Mouse (Mus musculus) kidney, postnatal 25 days (tissue): ENCODE measurements around the gene Phf21a.

Source experiments
- DNase-seq, 2 experiments: peaks; one replicate each; pipeline ENCODE4 v3.0.0; 2021; ENCODE audit warnings: mixed read lengths in 2 of 2

Phf21a gene

GRCm38 (mm10) chr2:92092817-92093216, at the start of gene Phf21a:
Gene Phf21a, plus strand, starts transcription at chr2:92093117.
- DNase-seq: no peak

GRCm38 (mm10) chr2:92043285-92043684, 49.6 kb upstream of the Phf21a start:
- DNase-seq: no peak

DNA sequence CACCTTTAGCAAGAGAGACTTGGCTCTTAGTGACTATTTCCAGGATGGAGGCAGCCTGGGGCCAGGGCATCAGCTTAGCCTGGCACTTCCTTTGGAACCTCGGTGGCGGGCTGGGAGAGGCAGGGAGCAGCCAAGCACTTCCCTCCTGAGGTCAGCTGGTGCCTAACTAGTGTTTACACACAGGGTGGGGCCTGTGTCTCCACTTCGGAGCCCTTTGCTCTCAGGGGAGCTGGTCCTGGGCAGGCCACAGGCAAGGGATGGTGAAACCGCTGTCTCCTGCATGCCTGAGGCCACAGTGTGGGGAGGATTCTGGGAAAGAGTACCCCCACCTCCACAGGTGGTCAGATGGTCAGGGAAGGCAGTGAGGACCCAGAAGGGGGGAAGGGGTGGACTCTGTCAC, 45.3 kb upstream of the Phf21a start:
- no peak for DNase-seq

GRCm38 (mm10) chr2:92048034-92048690, 44.8 kb upstream of the Phf21a start:
- no peak for DNase-seq

- DNase-seq: no peak
Observed at GRCm38 (mm10) chr2:92052188-92052587, 40.7 kb upstream of the Phf21a start.

- no peak for DNase-seq
Observed at GRCm38 (mm10) chr2:92052754-92053153, 40.2 kb upstream of the Phf21a start.

DNA sequence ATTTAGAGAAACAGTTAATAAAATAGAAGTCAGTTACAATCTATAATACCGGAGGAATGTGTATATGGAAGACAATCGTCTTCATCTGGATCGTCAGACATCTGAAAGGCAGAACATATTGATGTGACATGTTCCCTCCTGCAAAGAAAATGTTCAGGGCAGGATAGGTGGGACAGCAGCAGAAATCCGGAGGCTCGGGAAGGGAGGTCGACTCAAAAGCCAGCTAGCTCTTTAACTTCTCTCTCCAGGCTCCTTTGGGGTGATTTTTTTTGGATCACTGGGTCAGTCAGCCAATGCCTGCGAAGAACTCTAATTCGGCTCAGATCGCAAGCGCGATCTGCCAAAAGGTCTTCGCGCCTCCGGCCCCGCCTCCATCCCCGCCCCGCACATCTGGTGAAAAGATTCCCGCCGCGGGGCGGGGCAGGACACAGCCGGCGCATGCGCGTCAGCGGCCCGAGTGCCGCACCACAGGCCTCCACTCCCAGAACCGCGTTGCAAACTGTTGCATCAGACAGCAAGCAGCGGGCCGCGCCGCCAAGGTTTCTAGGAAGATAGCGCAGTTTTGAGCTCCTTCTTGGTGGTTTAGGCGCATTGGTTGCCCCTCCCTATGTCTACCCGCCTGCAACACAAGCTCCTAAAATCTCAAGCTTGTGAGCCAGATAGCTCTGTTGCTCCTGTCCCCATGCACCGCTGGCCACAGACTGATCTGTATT, 37.7 kb upstream of the Phf21a start:
- peak; percentile 91 to 94 for DNase-seq

DNA sequence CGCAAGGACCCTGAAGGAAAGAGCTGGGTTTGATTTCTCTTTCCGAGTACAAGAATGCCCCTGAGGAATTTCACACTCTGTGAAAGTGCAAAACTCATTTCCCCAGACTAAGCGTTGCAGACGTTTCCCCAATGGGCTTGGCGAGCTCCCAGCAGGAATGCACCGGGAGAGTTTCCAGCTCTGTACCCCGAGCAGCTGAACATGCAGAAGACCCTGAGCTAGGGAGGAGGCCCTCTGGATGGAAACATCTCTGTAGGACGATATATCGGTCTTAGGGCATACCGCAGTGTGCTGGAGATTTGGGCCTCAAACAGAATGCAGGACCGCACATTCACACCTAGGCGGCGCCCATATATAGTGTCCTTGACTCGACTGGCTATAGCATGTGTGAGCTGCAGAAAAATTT, 37.1 kb upstream of the Phf21a start:
- peak; percentile 68 for DNase-seq

GRCm38 (mm10) chr2:92056760-92057159, 36.2 kb upstream of the Phf21a start:
- DNase-seq: no peak

DNA sequence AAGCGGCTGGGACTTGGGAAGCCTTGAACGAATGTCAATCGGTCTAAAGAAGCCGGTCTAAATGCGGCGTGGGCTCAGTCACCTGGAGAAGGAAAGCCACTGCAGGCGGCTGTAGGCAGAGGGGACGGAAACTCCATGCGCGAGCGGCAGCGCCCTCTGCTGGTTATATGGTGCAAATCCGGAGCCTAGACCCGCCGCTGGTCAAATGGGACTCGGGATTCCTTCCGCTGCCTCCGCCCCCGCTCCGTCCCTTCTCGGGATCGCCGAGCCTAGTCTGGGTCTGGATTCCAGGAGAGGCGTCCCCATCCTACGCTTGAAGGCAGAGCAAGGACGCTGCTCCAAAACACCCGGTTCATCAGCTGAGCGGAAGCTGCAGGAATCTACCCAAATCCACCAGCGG, 34.4 kb upstream of the Phf21a start:
- DNase-seq: peak; percentile 91 to 92

DNA sequence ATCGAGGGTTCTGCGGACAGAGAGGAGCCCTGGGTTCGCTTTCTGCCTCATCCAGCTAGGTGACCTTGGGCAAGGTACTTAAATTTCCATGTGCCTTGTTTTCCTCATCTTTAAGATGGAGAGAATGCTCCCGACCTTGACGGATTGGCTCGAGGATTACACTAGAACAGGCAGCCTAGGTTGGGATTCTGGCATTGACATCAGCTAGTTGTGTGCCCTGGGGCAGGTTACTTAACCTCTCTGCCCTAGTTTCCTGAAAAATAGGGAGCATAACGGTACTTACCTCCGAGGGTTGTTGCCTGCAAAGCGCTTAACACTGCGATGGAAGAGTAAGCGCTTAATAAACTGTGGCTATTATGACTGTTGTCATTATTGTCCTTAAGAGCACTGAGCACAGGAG, 34.0 kb upstream of the Phf21a start:
- DNase-seq: peak in 1 of 2 experiments; percentile 33

DNA sequence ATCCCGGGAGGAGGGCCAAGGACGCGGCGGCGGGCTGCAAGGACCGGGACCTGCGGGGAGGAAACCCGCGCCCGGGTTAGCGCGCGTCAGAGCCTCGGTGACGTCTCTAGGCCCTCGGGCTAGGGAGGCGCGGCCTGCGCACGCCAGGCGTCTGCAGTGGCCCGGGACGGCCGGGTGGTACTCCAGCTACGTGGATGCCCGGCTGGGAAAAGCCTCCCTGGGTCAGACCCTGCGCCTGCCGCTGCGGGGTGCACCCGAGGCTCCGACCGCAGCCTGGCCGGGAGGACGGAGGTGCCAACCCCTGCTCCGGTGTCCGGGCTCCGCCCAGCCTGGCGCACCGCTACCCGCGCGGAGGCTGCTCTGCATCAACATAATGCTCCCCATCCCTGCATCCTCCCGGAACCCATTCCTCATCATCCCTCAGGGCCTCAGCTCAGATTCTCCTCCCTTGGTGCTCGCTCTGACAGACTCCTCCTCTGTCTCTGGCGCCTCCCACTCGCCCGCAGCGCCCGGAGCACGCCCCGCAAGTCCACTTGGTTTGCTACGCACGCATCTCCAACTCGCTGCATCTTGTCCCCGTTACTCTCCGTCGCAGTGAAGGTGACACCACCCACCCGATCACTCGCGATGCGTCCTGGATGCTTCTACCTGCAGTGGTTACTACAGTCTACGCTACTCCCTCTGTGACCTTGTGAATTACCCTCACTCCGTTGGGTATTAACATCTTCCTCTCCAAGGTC, 33.3 kb upstream of the Phf21a start:
- DNase-seq: peak; percentile 42 to 72

DNA sequence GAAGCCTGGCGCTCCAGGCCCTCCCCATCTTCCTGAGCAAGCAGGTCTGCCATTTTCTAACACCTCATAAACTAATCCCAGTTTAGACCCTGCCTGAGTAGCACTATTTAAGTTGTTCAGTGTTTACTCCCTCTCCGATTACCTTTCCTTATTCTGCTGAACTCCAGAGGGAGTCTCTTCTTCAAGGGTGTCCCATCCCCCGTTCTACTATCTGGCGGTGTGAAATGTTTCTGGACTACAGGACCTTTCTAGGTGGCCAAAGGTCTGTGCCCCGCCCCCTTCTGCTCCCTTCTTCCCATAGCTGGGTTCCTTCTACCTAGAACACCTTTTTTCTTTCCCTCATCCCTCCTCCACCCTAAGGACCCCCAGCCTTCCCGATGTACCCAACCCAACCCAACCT, 32.6 kb upstream of the Phf21a start:
- peak; percentile 73 to 76 for DNase-seq

DNA sequence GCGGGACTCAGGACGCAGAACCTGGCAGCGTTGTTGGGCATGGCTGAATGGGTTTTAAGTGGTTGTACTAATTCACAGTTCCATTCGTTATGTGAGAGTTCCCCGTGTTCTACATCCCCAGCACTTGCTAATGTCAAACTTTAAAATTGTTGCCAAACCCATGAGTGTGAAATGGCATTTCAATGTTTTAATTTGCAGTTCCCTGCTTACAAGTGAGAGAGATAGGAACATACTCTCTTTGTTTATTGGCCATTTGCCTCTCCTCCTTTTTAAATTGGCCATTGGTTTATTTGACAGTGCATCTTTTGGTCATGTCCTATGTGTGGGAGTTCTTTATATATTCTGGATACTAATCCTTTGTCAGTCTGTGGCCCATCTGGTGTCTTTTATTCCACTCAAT, 31.6 kb upstream of the Phf21a start:
- DNase-seq: no peak

- DNase-seq: peak; percentile 43 to 56
Observed at GRCm38 (mm10) chr2:92063106-92063505, 29.8 kb upstream of the Phf21a start.

GRCm38 (mm10) chr2:92065269-92065888, 27.5 kb upstream of the Phf21a start:
- peak in 1 of 2 experiments; percentile 45 for DNase-seq

- no peak for DNase-seq
Observed at GRCm38 (mm10) chr2:92065938-92066337, 27.0 kb upstream of the Phf21a start.

GRCm38 (mm10) chr2:92066899-92067298, 26.0 kb upstream of the Phf21a start:
- DNase-seq: no peak

GRCm38 (mm10) chr2:92067600-92067999, 25.3 kb upstream of the Phf21a start:
- DNase-seq: no peak

DNA sequence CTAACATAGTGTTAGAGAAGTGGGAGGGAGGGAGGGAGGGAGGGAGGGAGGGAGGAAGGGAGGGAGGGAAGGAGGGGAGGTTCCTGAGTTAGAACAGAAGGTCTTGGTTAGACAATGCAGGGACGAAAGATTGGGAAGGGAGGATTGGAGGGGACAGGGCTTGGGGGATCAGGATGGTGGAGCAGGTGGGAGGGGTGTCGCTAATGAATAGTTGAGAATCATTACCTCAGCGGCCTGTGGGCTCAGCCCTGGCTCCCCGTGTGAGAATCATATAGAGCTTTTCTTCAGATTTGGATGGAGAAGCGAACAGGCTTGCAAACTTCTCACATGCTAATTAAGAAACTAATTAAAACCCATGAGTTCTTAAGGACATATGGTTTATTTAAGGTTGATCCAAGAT, 23.3 kb upstream of the Phf21a start:
- no peak for DNase-seq

- no peak for DNase-seq
Observed at GRCm38 (mm10) chr2:92071143-92071542, 21.8 kb upstream of the Phf21a start.

DNA sequence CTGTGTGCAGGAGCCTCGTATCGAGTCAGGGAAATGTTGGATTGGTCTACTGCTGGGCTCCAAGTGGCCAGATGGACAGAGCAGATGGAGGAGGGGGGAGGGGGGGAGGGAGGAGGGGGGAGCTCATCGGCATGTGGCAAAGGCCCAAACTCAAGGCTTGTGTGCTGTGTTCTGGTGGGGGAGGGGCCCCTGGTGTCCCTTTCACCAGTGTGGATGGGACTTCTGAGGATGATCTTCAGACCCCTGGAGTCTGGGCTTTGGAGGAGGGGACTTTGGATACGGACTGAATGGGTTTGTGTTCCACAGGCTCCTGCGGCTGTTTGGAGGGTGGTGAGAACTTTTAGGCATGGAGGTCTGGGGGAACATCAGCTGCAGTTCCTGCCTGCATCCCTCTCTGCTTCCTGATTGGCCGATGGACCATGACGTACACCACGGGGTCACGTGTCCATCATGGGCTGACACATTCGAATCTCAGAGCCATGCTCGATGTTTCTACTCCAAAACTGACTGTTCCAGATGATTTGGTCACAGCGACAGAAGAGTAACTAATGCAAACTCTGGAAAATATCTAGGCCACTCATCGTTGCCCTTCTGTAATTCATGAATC, 16.7 kb upstream of the Phf21a start:
- no peak for DNase-seq

- DNase-seq: peak; percentile 16 to 52
Observed at GRCm38 (mm10) chr2:92082196-92082595, 10.7 kb upstream of the Phf21a start.
